In genomic region chr17:12297292-12297691, GRCm38 (mm10) we compare ENCODE assay signal across 12 mouse cellular contexts. TPM values are rescaled to one million over a fixed set of nuclear protein-coding genes. Genes with fewer than 3 reads are reported as not detected.
DNase-seq lines count a peak whose midpoint lies in the region; ATAC-seq and TF ChIP-seq lines count a peak whose summit lies in the region.
"Had no signal": no experiment of that assay in that cellular context is flagged by ENCODE, and none has a peak within 500 bp of the region (broad histone marks: within the 10 kb centered on the region; RNA-seq: fewer than 3 reads in every experiment).

No protein-coding gene starts in this region.

- TF ChIP-seq RAD21 in CH12.LX (IDR thresholded peaks at IDR 0.05; ENCODE audit: low read depth, low read length) = no peak

- no peak overlapping the region for H3K4me3 ChIP-seq in kidney, embryonic 15.5 days (replicated peaks)
- no peak overlapping the region for H3K4me3 ChIP-seq in CH12.LX (replicated peaks in 1 of 3; ENCODE audit: low read depth in 2 of 3, low read length in 2 of 3, poor library complexity in 1 of 3)
- H3K4me3 ChIP-seq in intestine, embryonic 14.5 days (ENCODE audit: low read depth, low read length) = no peak overlapping the region
- H3K4me3 ChIP-seq: embryonic facial prominence, embryonic 13.5 days; forebrain, embryonic 13.5 days had no signal

- WGBS in kidney, embryonic 15.5 days = 72% methylated on average over 7 of the region's 7 CpGs
- 40% methylated on average over 7 of the region's 7 CpGs for WGBS in intestine, embryonic 14.5 days

- dilution Hi-C loops in CH12.LX (cut with MboI; ENCODE audit: extremely low pct_ligation_motif_present, extremely low pct_unique_long_range_greater_than_20kb, low sequenced_read_pairs) = no loop called here

- H3K9ac ChIP-seq in kidney, embryonic 15.5 days = no peak overlapping the region
- H3K9ac ChIP-seq in CH12.LX (ENCODE audit: insufficient read depth, low read depth) = no peak overlapping the region
- no peak overlapping the region for H3K9ac ChIP-seq in intestine, embryonic 14.5 days (ENCODE audit: low read length)
- H3K9ac ChIP-seq: embryonic facial prominence, embryonic 13.5 days; forebrain, embryonic 13.5 days had no signal

- no peaks in the 10 kb centered on the region for H3K27me3 ChIP-seq in kidney, embryonic 15.5 days
- no peaks in the 10 kb centered on the region for H3K27me3 ChIP-seq in CH12.LX (replicated peaks)
- H3K27me3 ChIP-seq in intestine, embryonic 14.5 days (replicated peaks; ENCODE audit: control insufficient read depth, insufficient read depth, low read length) = no peaks in the 10 kb centered on the region
- H3K27me3 ChIP-seq: embryonic facial prominence, embryonic 13.5 days; forebrain, embryonic 13.5 days had no signal

- no peak for DNase-seq in kidney, adult 18-20 months
- peak; percentile 15 for DNase-seq in CH12.LX (ENCODE audit: extremely low read depth)
- no peak for DNase-seq in intestine, embryonic 14.5 days (ENCODE audit: low spot score)
- peak; percentile 47 for DNase-seq in lung, postnatal 36 days
- DNase-seq in gastrocnemius, postnatal 25 days = no peak
- no peak for DNase-seq in spleen, postnatal 10 days (ENCODE audit: low spot score in 2 of 2)
- DNase-seq: cerebellum, postnatal 14 days; spleen, adult 18-20 months had no signal

- TF ChIP-seq EP300 in CH12.LX (IDR thresholded peaks at IDR 0.05; ENCODE audit: low read length) = no peak

- 0 out of 2 replicates have a peak overlapping the region, but pooled peaks have one; percentile 58 for H3K27ac ChIP-seq in kidney, embryonic 15.5 days
- no peak overlapping the region for H3K27ac ChIP-seq in CH12.LX (ENCODE audit: insufficient read depth, low read depth)
- peak overlapping the region; percentile 34; the same call in 1 of the 2 replicates for H3K27ac ChIP-seq in intestine, embryonic 14.5 days (ENCODE audit: low read depth)
- H3K27ac ChIP-seq: embryonic facial prominence, embryonic 13.5 days; forebrain, embryonic 13.5 days had no signal

- no peak for TF ChIP-seq CTCF in CH12.LX (conservative IDR thresholded peaks at IDR 0.05 in 1 of 2, IDR thresholded peaks at IDR 0.05 in 1 of 2; ENCODE audit: low read depth in 2 of 2, low read length in 2 of 2)

- no peak overlapping the region for H3K4me2 ChIP-seq in kidney, embryonic 15.5 days
- H3K4me2 ChIP-seq in CH12.LX (ENCODE audit: insufficient read depth, low read depth, poor library complexity, severe bottlenecking) = no peak overlapping the region
- H3K4me2 ChIP-seq in intestine, embryonic 14.5 days (ENCODE audit: low read length) = no peak overlapping the region
- H3K4me2 ChIP-seq: embryonic facial prominence, embryonic 13.5 days; forebrain, embryonic 13.5 days had no signal

- ATAC-seq in kidney, embryonic 15.5 days (replicated peaks; ENCODE audit: low FRiP score) = no peak
- no peak; the same call in 1 of the 2 replicates for ATAC-seq in intestine, embryonic 14.5 days (replicated peaks; ENCODE audit: low FRiP score, low TSS enrichment, low read depth)
- ATAC-seq: activated CD4-positive, CD25-positive, alpha-beta regulatory T cell, adult 4 months; forebrain, embryonic 13.5 days had no signal

- H3K9me3 ChIP-seq in kidney, embryonic 15.5 days (replicated peaks) = no peaks in the 10 kb centered on the region
- no peaks in the 10 kb centered on the region for H3K9me3 ChIP-seq in CH12.LX (replicated peaks; ENCODE audit: low read length)
- no peaks in the 10 kb centered on the region for H3K9me3 ChIP-seq in intestine, embryonic 14.5 days (ENCODE audit: control insufficient read depth, low read length)
- H3K9me3 ChIP-seq: embryonic facial prominence, embryonic 13.5 days; forebrain, embryonic 13.5 days had no signal

- H3K4me1 ChIP-seq in kidney, embryonic 15.5 days = peaks cover 46% of the 10 kb centered on the region
- peaks cover 5 to 26% of the 10 kb centered on the region in 2 experiments for H3K4me1 ChIP-seq in CH12.LX (ENCODE audit: control insufficient read depth in 1 of 2, insufficient read depth in 2 of 2)
- peaks cover 36% of the 10 kb centered on the region for H3K4me1 ChIP-seq in intestine, embryonic 14.5 days (replicated peaks; ENCODE audit: control insufficient read depth, insufficient read depth, low read length)

- no peaks in the 10 kb centered on the region for H3K36me3 ChIP-seq in kidney, embryonic 15.5 days
- peaks cover 0 to 35% of the 10 kb centered on the region in 2 experiments for H3K36me3 ChIP-seq in CH12.LX (replicated peaks in 1 of 2; ENCODE audit: control insufficient read depth in 1 of 2, insufficient read depth in 1 of 2, low read length in 1 of 2)
- H3K36me3 ChIP-seq in intestine, embryonic 14.5 days (ENCODE audit: control insufficient read depth, insufficient read depth, low read length) = no peaks in the 10 kb centered on the region
- H3K36me3 ChIP-seq: embryonic facial prominence, embryonic 13.5 days had no signal

- no peaks in the 10 kb centered on the region for H3K79me2 ChIP-seq in CH12.LX (replicated peaks; ENCODE audit: control insufficient read depth, extremely low read depth, insufficient read depth, poor library complexity, severe bottlenecking)

- TF ChIP-seq POLR2A in CH12.LX (IDR thresholded peaks at IDR 0.05; ENCODE audit: low read depth, low read length) = no peak

- in situ Hi-C loops in CH12.LX (cut with MboI; ENCODE audit: low pct_ligation_motif_present, low pct_unique_long_range_greater_than_20kb, low sequenced_read_pairs) = no loop called here

TF ChIP-seq in CH12.LX, 34 proteins besides CTCF, POLR2A, EP300 and RAD21:
- TF ChIP-seq CHD1 (IDR thresholded peaks at IDR 0.05; ENCODE audit: low read depth, low read length) = no peak
- TF ChIP-seq JUND (conservative IDR thresholded peaks at IDR 0.05; ENCODE audit: low read depth, low read length) = peak; percentile 54
- TF ChIP-seq JUN (IDR thresholded peaks at IDR 0.05; ENCODE audit: insufficient read depth, low read depth, low read length) = peak; percentile 8; the same call in 1 of the 2 replicates

RNA-seq across cellular contexts. Expression of gene Map3k4, which starts 21.3 kb away (rescaled TPM):
- polyA plus RNA-seq in kidney, embryonic 15.5 days (2015; fragmentation: Nextera tagmentation; extraction: Ambion mirVana) = 46.9 and 50.2 TPM in 2 replicates
- total RNA-seq in CH12.LX (2012; rRNA removed) (21.7 and 22.6 TPM in 2 replicates), CH12.LX (2014; rRNA removed) (12.7 and 14.8 TPM in 2 replicates)
- polyA plus RNA-seq in CH12.LX (2012; ENCODE audit: insufficient read length, low read depth) = 16.8 and 20.9 TPM in 2 replicates
- 42.6 and 46.8 TPM in 2 replicates for polyA plus RNA-seq in intestine, embryonic 14.5 days (2014; fragmentation: Nextera tagmentation; extraction: Ambion mirVana)
- total RNA-seq in gastrocnemius, postnatal 25 days (2021) = 10 to 100 TPM; 25.5 to 25.7 TPM

Comparison
In these comparisons a context has a peak if more than half of its experiments do, and no peak if none do; other contexts are left out.
1. DNase-seq: peak in CH12.LX (single experiment) and lung, postnatal 36 days (single experiment); none in kidney, adult 18-20 months (single experiment), intestine, embryonic 14.5 days (single experiment), gastrocnemius, postnatal 25 days (single experiment) and spleen, postnatal 10 days (0 of 2).